Mouse (Mus musculus) heart, embryonic 11.5 days (tissue): Measurements from ENCODE around the gene Tpm3. TPM values are rescaled to one million over a fixed set of nuclear protein-coding genes. Genes with fewer than 3 reads are reported as not detected.

Source experiments
- ATAC-seq: fragments of 200-750 bp; cut with Nextera tagmentation; replicated peaks from 2 replicates; pipeline ENCODE4 v1.8.0; 2017; ENCODE audit warnings: moderate library complexity; ENCODE audit not compliant: insufficient number of reproducible peaks, low FRiP score, low TSS enrichment
- H3K27ac ChIP-seq: fragments of 300-500 bp; sonication (generic); 2 replicates; pipeline ENCODE4 v1.5.1; 2014; ENCODE audit warnings: mild to moderate bottlenecking, low read depth, low read length
- H3K27me3 ChIP-seq: fragments of 300-500 bp; sonication (generic); 2 replicates; pipeline ENCODE4 v1.6.1; 2014; ENCODE audit warnings: mild to moderate bottlenecking, low read length, mixed read lengths; ENCODE audit not compliant: control insufficient read depth, insufficient read depth
- H3K36me3 ChIP-seq: fragments of 300-500 bp; sonication (generic); 2 replicates; pipeline ENCODE4 v1.6.1; 2014; ENCODE audit warnings: mild to moderate bottlenecking, low read length, moderate library complexity, mixed read lengths; ENCODE audit not compliant: control insufficient read depth, insufficient read depth
- H3K4me1 ChIP-seq: fragments of 300-500 bp; sonication (generic); 2 replicates; pipeline ENCODE4 v1.6.1; 2014; ENCODE audit warnings: low read length; ENCODE audit not compliant: control insufficient read depth, insufficient read depth
- H3K4me2 ChIP-seq: fragments of 300-500 bp; sonication (generic); 2 replicates; pipeline ENCODE4 v1.6.1; 2014; ENCODE audit warnings: mild to moderate bottlenecking, moderate library complexity
- H3K4me3 ChIP-seq: fragments of 300-500 bp; sonication (generic); 2 replicates; pipeline ENCODE4 v1.5.1; 2014; ENCODE audit warnings: low read depth, low read length
- H3K9ac ChIP-seq: fragments of 300-500 bp; sonication (generic); 2 replicates; pipeline ENCODE4 v1.6.1; 2014; ENCODE audit warnings: mild to moderate bottlenecking, low read depth, low read length, moderate library complexity
- H3K9me3 ChIP-seq: fragments of 300-500 bp; sonication (generic); replicated peaks from 2 replicates; pipeline ENCODE4 v1.6.1; 2016; ENCODE audit warnings: low read length; ENCODE audit not compliant: control insufficient read depth
- WGBS: fragments of 180-500 bp; shearing (Covaris S2); extraction: QIAGEN DNeasy Blood & Tissue Kit; methylation state at CpG from one replicate; pipeline ENCODE4 v1.1.7; 2014; ENCODE audit not compliant: insufficient replicate concordance; 5-methylcytosine and 5-hydroxymethylcytosine counted together
- polyA plus RNA-seq: library from polyadenylated mRNA; unstranded; fragments of >200 nt; fragmentation: Nextera tagmentation; extraction: Ambion mirVana; gene quantifications from 2 replicates; pipeline ENCODE4 v1.2.1, GENCODE M21; 2014

Tpm3 gene
- polyA plus RNA-seq, 1 experiment from 2014 or later, result 352 TPM

GRCm38 (mm10) chr3:90080498-90080863, 8.0 kb downstream of the Tpm3 start:
- Histone ChIP-seq H3K4me3 (peak overlapping the region; percentile 63), H3K4me2 (peak overlapping the region; percentile 84), H3K9me3 (no peaks in the 10 kb centered on the region), H3K36me3 (no peaks in the 10 kb centered on the region), H3K27ac (peak overlapping the region; percentile 94), H3K4me1 (peaks cover 54% of the 10 kb centered on the region), H3K27me3 (no peaks in the 10 kb centered on the region), H3K9ac (peak overlapping the region; percentile 83)
- 0% methylated on average over 6 of the region's 6 CpGs for WGBS
- no peak for ATAC-seq

GRCm38 (mm10) chr3:90081365-90082240, 9.2 kb downstream of the Tpm3 start:
- Histone ChIP-seq H3K9me3 (no peaks in the 10 kb centered on the region), H3K9ac (peak overlapping the region; percentile 60)

GRCm38 (mm10) chr3:90083034-90083433, 10.6 kb downstream of the Tpm3 start:
- Histone ChIP-seq H3K9me3 (no peaks in the 10 kb centered on the region), H3K4me1 (peaks cover 51% of the 10 kb centered on the region)
- 42% methylated on average over 5 of the region's 5 CpGs for WGBS

More at GRCm38 (mm10) chr3:90081365-90082240, 9.2 kb downstream of the Tpm3 start:
- no peaks in the 10 kb centered on the region for H3K36me3 ChIP-seq
- peak overlapping the region; percentile 63 for H3K4me3 ChIP-seq
- no peak for ATAC-seq
- WGBS, result 72% methylated on average over 5 of the region's 5 CpGs
- peaks cover 55% of the 10 kb centered on the region for H3K4me1 ChIP-seq
- H3K27ac ChIP-seq, result peak overlapping the region; percentile 31; the same call in 1 of the 2 replicates
- H3K4me2 ChIP-seq, result peak overlapping the region; percentile 84
- no peaks in the 10 kb centered on the region for H3K27me3 ChIP-seq

GRCm38 (mm10) chr3:90083698-90084324, 11.4 kb downstream of the Tpm3 start:
- 52% methylated on average over 3 of the region's 3 CpGs for WGBS
- Histone ChIP-seq H3K4me2 (peak overlapping the region; percentile 84), H3K9me3 (no peaks in the 10 kb centered on the region), H3K27ac (peak overlapping the region; percentile 62; the same call in 1 of the 2 replicates), H3K4me1 (peaks cover 48% of the 10 kb centered on the region), H3K4me3 (no peak overlapping the region; the same call in 1 of the 2 replicates), H3K36me3 (peaks cover 16% of the 10 kb centered on the region), H3K27me3 (no peaks in the 10 kb centered on the region), H3K9ac (peak overlapping the region; percentile 18; the same call in 1 of the 2 replicates)
- ATAC-seq, result no peak

More at GRCm38 (mm10) chr3:90083034-90083433, 10.6 kb downstream of the Tpm3 start:
- peak overlapping the region; percentile 8; the same call in 1 of the 2 replicates for H3K4me3 ChIP-seq
- no peaks in the 10 kb centered on the region for H3K27me3 ChIP-seq
- H3K36me3 ChIP-seq, result peaks cover 10% of the 10 kb centered on the region
- H3K9ac ChIP-seq, result peak overlapping the region; percentile 46; the same call in 1 of the 2 replicates
- no peak for ATAC-seq
- H3K4me2 ChIP-seq, result peak overlapping the region; percentile 84
- H3K27ac ChIP-seq, result peak overlapping the region; percentile 62

GRCm38 (mm10) chr3:90084790-90085189, 12.3 kb downstream of the Tpm3 start:
- 72% methylated on average over 4 of the region's 4 CpGs for WGBS
- no peak overlapping the region for H3K9ac ChIP-seq
- no peaks in the 10 kb centered on the region for H3K9me3 ChIP-seq
- no peaks in the 10 kb centered on the region for H3K27me3 ChIP-seq
- 0 out of 2 replicates have a peak overlapping the region, but pooled peaks have one; percentile 6 for H3K27ac ChIP-seq
- H3K36me3 ChIP-seq, result peaks cover 18% of the 10 kb centered on the region
- H3K4me2 ChIP-seq, result peak overlapping the region; percentile 84
- H3K4me3 ChIP-seq, result no peak overlapping the region
- no peak for ATAC-seq
- peaks cover 45% of the 10 kb centered on the region for H3K4me1 ChIP-seq

- WGBS, result 80% methylated on average over 6 of the region's 6 CpGs
- Histone ChIP-seq H3K4me2 (0 out of 2 replicates have a peak overlapping the region, but pooled peaks have one; percentile 4), H3K9me3 (no peaks in the 10 kb centered on the region), H3K36me3 (peaks cover 18% of the 10 kb centered on the region), H3K27me3 (no peaks in the 10 kb centered on the region), H3K4me1 (peaks cover 45% of the 10 kb centered on the region), H3K27ac (no peak overlapping the region), H3K4me3 (no peak overlapping the region), H3K9ac (no peak overlapping the region)
- ATAC-seq, result no peak
These were observed 12.8 kb downstream of the Tpm3 start for GRCm38 (mm10) chr3:90085281-90085680.

- H3K4me1 ChIP-seq, result peaks cover 44% of the 10 kb centered on the region
- H3K9me3 ChIP-seq, result no peaks in the 10 kb centered on the region
- 73% methylated on average over 5 of the region's 5 CpGs for WGBS
- no peak overlapping the region for H3K4me3 ChIP-seq
- no peak overlapping the region for H3K4me2 ChIP-seq
- peaks cover 24% of the 10 kb centered on the region for H3K36me3 ChIP-seq
- no peaks in the 10 kb centered on the region for H3K27me3 ChIP-seq
- ATAC-seq, result no peak
- no peak overlapping the region for H3K9ac ChIP-seq
- H3K27ac ChIP-seq, result no peak overlapping the region
These were observed 13.6 kb downstream of the Tpm3 start for GRCm38 (mm10) chr3:90086068-90086467.

- 74% methylated on average over 2 of the region's 2 CpGs for WGBS
- Histone ChIP-seq H3K9ac (no peak overlapping the region), H3K4me3 (no peak overlapping the region), H3K9me3 (no peaks in the 10 kb centered on the region), H3K27ac (no peak overlapping the region), H3K36me3 (peaks cover 48% of the 10 kb centered on the region), H3K4me2 (no peak overlapping the region), H3K27me3 (no peaks in the 10 kb centered on the region), H3K4me1 (peaks cover 20% of the 10 kb centered on the region)
- no peak for ATAC-seq
These were observed 16.2 kb downstream of the Tpm3 start for GRCm38 (mm10) chr3:90088617-90089016.
